Mouse (Mus musculus): ENCODE measurements around the gene BC049352. TPM values are rescaled to one million over a fixed set of nuclear protein-coding genes. Genes with fewer than 3 reads are reported as not detected.

The BC049352 gene
- polyA plus RNA-seq, 1 experiment from 2014 or later, result not detected

GRCm38 (mm10) chr9:45252395-45252794 is 70.6 kb downstream of the BC049352 start:
- ATAC-seq (ENCODE audit: insufficient number of reproducible peaks, insufficient read depth, low FRiP score, low read depth), result no peak

GRCm38 (mm10) chr9:45254021-45254420 is 72.2 kb downstream of the BC049352 start:
- ATAC-seq (ENCODE audit: insufficient number of reproducible peaks, insufficient read depth, low FRiP score, low read depth), result no peak
- Histone ChIP-seq H3K9ac (ENCODE audit: low read length) (no peak overlapping the region), H3K27ac (replicated peaks in 1 of 2; ENCODE audit: control insufficient read depth in 1 of 2, insufficient read depth in 1 of 2, low read depth in 2 of 2, low read length in 2 of 2) (no peak overlapping the region), H3K4me2 (ENCODE audit: low read length) (no peak overlapping the region), H3K4me1 (ENCODE audit: control insufficient read depth in 2 of 2, insufficient read depth in 2 of 2, low read length in 2 of 2) (no peaks in the 10 kb centered on the region), H3K9me3 (ENCODE audit: control insufficient read depth, low read length) (no peaks in the 10 kb centered on the region), H3K4me3 (ENCODE audit: control insufficient read depth in 1 of 2, insufficient read depth in 1 of 2, low read depth in 1 of 2, low read length in 2 of 2) (no peak overlapping the region), H3K27me3 (ENCODE audit: control insufficient read depth, insufficient read depth, low read length) (peaks cover 13% of the 10 kb centered on the region; the same call in 1 of the 2 replicates), H3K36me3 (ENCODE audit: control insufficient read depth, insufficient read depth, low read length) (no peaks in the 10 kb centered on the region)
- WGBS, result 57% methylated on average over 6 of the region's 6 CpGs

More at GRCm38 (mm10) chr9:45252395-45252794, 70.6 kb downstream of the BC049352 start:
- H3K27ac ChIP-seq (replicated peaks in 1 of 2; ENCODE audit: control insufficient read depth in 1 of 2, insufficient read depth in 1 of 2, low read depth in 2 of 2, low read length in 2 of 2), result no peak overlapping the region
- no peak overlapping the region for H3K9ac ChIP-seq (ENCODE audit: low read length)
- WGBS, result 53% methylated on average over 6 of the region's 6 CpGs
- H3K9me3 ChIP-seq (ENCODE audit: control insufficient read depth, low read length), result no peaks in the 10 kb centered on the region
- no peak overlapping the region for H3K4me2 ChIP-seq (ENCODE audit: low read length)
- H3K27me3 ChIP-seq (ENCODE audit: control insufficient read depth, insufficient read depth, low read length), result peaks cover 11% of the 10 kb centered on the region; the same call in 1 of the 2 replicates
- no peaks in the 10 kb centered on the region for H3K36me3 ChIP-seq (ENCODE audit: control insufficient read depth, insufficient read depth, low read length)
- H3K4me3 ChIP-seq (ENCODE audit: control insufficient read depth in 1 of 2, insufficient read depth in 1 of 2, low read depth in 1 of 2, low read length in 2 of 2), result no peak overlapping the region
- H3K4me1 ChIP-seq (ENCODE audit: control insufficient read depth in 2 of 2, insufficient read depth in 2 of 2, low read length in 2 of 2), result no peaks in the 10 kb centered on the region

GRCm38 (mm10) chr9:45254605-45255004 is 72.8 kb downstream of the BC049352 start:
- Histone ChIP-seq H3K9ac (ENCODE audit: low read length) (no peak overlapping the region), H3K27ac (replicated peaks in 1 of 2; ENCODE audit: control insufficient read depth in 1 of 2, insufficient read depth in 1 of 2, low read depth in 2 of 2, low read length in 2 of 2) (no peak overlapping the region), H3K4me2 (ENCODE audit: low read length) (no peak overlapping the region), H3K4me1 (ENCODE audit: control insufficient read depth in 2 of 2, insufficient read depth in 2 of 2, low read length in 2 of 2) (no peaks in the 10 kb centered on the region), H3K9me3 (ENCODE audit: control insufficient read depth, low read length) (no peaks in the 10 kb centered on the region), H3K27me3 (ENCODE audit: control insufficient read depth, insufficient read depth, low read length) (peaks cover 13% of the 10 kb centered on the region; the same call in 1 of the 2 replicates), H3K36me3 (ENCODE audit: control insufficient read depth, insufficient read depth, low read length) (no peaks in the 10 kb centered on the region), H3K4me3 (ENCODE audit: control insufficient read depth in 1 of 2, insufficient read depth in 1 of 2, low read depth in 1 of 2, low read length in 2 of 2) (no peak overlapping the region)
- WGBS, result 52% methylated on average over 4 of the region's 4 CpGs
- ATAC-seq (ENCODE audit: insufficient number of reproducible peaks, insufficient read depth, low FRiP score, low read depth), result no peak

GRCm38 (mm10) chr9:45255431-45255830 is 73.6 kb downstream of the BC049352 start:
- Histone ChIP-seq H3K36me3 (ENCODE audit: control insufficient read depth, insufficient read depth, low read length) (no peaks in the 10 kb centered on the region), H3K4me2 (ENCODE audit: low read length) (no peak overlapping the region), H3K4me1 (ENCODE audit: control insufficient read depth in 2 of 2, insufficient read depth in 2 of 2, low read length in 2 of 2) (no peaks in the 10 kb centered on the region), H3K27ac (replicated peaks in 1 of 2; ENCODE audit: control insufficient read depth in 1 of 2, insufficient read depth in 1 of 2, low read depth in 2 of 2, low read length in 2 of 2) (no peak overlapping the region), H3K9ac (ENCODE audit: low read length) (no peak overlapping the region), H3K9me3 (ENCODE audit: control insufficient read depth, low read length) (no peaks in the 10 kb centered on the region), H3K4me3 (ENCODE audit: control insufficient read depth in 1 of 2, insufficient read depth in 1 of 2, low read depth in 1 of 2, low read length in 2 of 2) (no peak overlapping the region), H3K27me3 (ENCODE audit: control insufficient read depth, insufficient read depth, low read length) (peaks cover 13% of the 10 kb centered on the region; the same call in 1 of the 2 replicates)
- ATAC-seq (ENCODE audit: insufficient number of reproducible peaks, insufficient read depth, low FRiP score, low read depth), result no peak
- 88% methylated on average over 4 of the region's 4 CpGs for WGBS

GRCm38 (mm10) chr9:45255967-45256366 is 74.2 kb downstream of the BC049352 start:
- peaks cover 13% of the 10 kb centered on the region; the same call in 1 of the 2 replicates for H3K27me3 ChIP-seq (ENCODE audit: control insufficient read depth, insufficient read depth, low read length)
- no peaks in the 10 kb centered on the region for H3K9me3 ChIP-seq (ENCODE audit: control insufficient read depth, low read length)
- no peaks in the 10 kb centered on the region for H3K4me1 ChIP-seq (ENCODE audit: control insufficient read depth in 2 of 2, insufficient read depth in 2 of 2, low read length in 2 of 2)
- WGBS, result 80% methylated on average over 5 of the region's 5 CpGs
- no peak overlapping the region for H3K9ac ChIP-seq (ENCODE audit: low read length)
- H3K4me2 ChIP-seq (ENCODE audit: low read length), result no peak overlapping the region
- ATAC-seq (ENCODE audit: insufficient number of reproducible peaks, insufficient read depth, low FRiP score, low read depth), result no peak
- no peaks in the 10 kb centered on the region for H3K36me3 ChIP-seq (ENCODE audit: control insufficient read depth, insufficient read depth, low read length)
- H3K27ac ChIP-seq (replicated peaks in 1 of 2; ENCODE audit: control insufficient read depth in 1 of 2, insufficient read depth in 1 of 2, low read depth in 2 of 2, low read length in 2 of 2), result no peak overlapping the region
- H3K4me3 ChIP-seq (ENCODE audit: control insufficient read depth in 1 of 2, insufficient read depth in 1 of 2, low read depth in 1 of 2, low read length in 2 of 2), result no peak overlapping the region

GRCm38 (mm10) chr9:45259065-45259464 is 77.3 kb downstream of the BC049352 start:
- H3K4me2 ChIP-seq (ENCODE audit: low read length), result no peak overlapping the region
- 74% methylated on average over 13 of the region's 13 CpGs for WGBS
- peaks cover 16% of the 10 kb centered on the region for H3K27me3 ChIP-seq (ENCODE audit: control insufficient read depth, insufficient read depth, low read length)
- H3K4me1 ChIP-seq (ENCODE audit: control insufficient read depth in 2 of 2, insufficient read depth in 2 of 2, low read length in 2 of 2), result no peaks in the 10 kb centered on the region
- H3K4me3 ChIP-seq (ENCODE audit: control insufficient read depth in 1 of 2, insufficient read depth in 1 of 2, low read depth in 1 of 2, low read length in 2 of 2), result no peak overlapping the region
- ATAC-seq (ENCODE audit: insufficient number of reproducible peaks, insufficient read depth, low FRiP score, low read depth), result no peak
- no peaks in the 10 kb centered on the region for H3K36me3 ChIP-seq (ENCODE audit: control insufficient read depth, insufficient read depth, low read length)
- H3K9ac ChIP-seq (ENCODE audit: low read length), result no peak overlapping the region
- no peaks in the 10 kb centered on the region for H3K9me3 ChIP-seq (ENCODE audit: control insufficient read depth, low read length)
- no peak overlapping the region for H3K27ac ChIP-seq (replicated peaks in 1 of 2; ENCODE audit: control insufficient read depth in 1 of 2, insufficient read depth in 1 of 2, low read depth in 2 of 2, low read length in 2 of 2)

- H3K9ac ChIP-seq (ENCODE audit: low read length), result no peak overlapping the region
- no peak overlapping the region for H3K4me3 ChIP-seq (ENCODE audit: control insufficient read depth in 1 of 2, insufficient read depth in 1 of 2, low read depth in 1 of 2, low read length in 2 of 2)
- H3K4me1 ChIP-seq (ENCODE audit: control insufficient read depth in 2 of 2, insufficient read depth in 2 of 2, low read length in 2 of 2), result no peaks in the 10 kb centered on the region; a peak in 1 of 4 replicates
- 51% methylated on average over 4 of the region's 4 CpGs for WGBS
- H3K27ac ChIP-seq (replicated peaks in 1 of 2; ENCODE audit: control insufficient read depth in 1 of 2, insufficient read depth in 1 of 2, low read depth in 2 of 2, low read length in 2 of 2), result no peak overlapping the region
- H3K27me3 ChIP-seq (ENCODE audit: control insufficient read depth, insufficient read depth, low read length), result peaks cover 9% of the 10 kb centered on the region; the same call in 1 of the 2 replicates
- H3K9me3 ChIP-seq (ENCODE audit: control insufficient read depth, low read length), result no peaks in the 10 kb centered on the region
- ATAC-seq (ENCODE audit: insufficient number of reproducible peaks, insufficient read depth, low FRiP score, low read depth), result no peak
- H3K4me2 ChIP-seq (ENCODE audit: low read length), result no peak overlapping the region
- no peaks in the 10 kb centered on the region for H3K36me3 ChIP-seq (ENCODE audit: control insufficient read depth, insufficient read depth, low read length)
These were observed 79.7 kb downstream of the BC049352 start for GRCm38 (mm10) chr9:45261466-45261865.

GRCm38 (mm10) chr9:45261872-45262271 is 80.1 kb downstream of the BC049352 start:
- no peaks in the 10 kb centered on the region for H3K9me3 ChIP-seq (ENCODE audit: control insufficient read depth, low read length)
- no peaks in the 10 kb centered on the region for H3K36me3 ChIP-seq (ENCODE audit: control insufficient read depth, insufficient read depth, low read length)
- WGBS, result 70% methylated on average over 5 of the region's 5 CpGs
- peaks cover 9% of the 10 kb centered on the region; the same call in 1 of the 2 replicates for H3K27me3 ChIP-seq (ENCODE audit: control insufficient read depth, insufficient read depth, low read length)
- no peak overlapping the region for H3K27ac ChIP-seq (replicated peaks in 1 of 2; ENCODE audit: control insufficient read depth in 1 of 2, insufficient read depth in 1 of 2, low read depth in 2 of 2, low read length in 2 of 2)
- H3K4me2 ChIP-seq (ENCODE audit: low read length), result no peak overlapping the region
- H3K4me1 ChIP-seq (ENCODE audit: control insufficient read depth in 2 of 2, insufficient read depth in 2 of 2, low read length in 2 of 2), result no peaks in the 10 kb centered on the region; a peak in 1 of 4 replicates
- H3K4me3 ChIP-seq (ENCODE audit: control insufficient read depth in 1 of 2, insufficient read depth in 1 of 2, low read depth in 1 of 2, low read length in 2 of 2), result no peak overlapping the region
- H3K9ac ChIP-seq (ENCODE audit: low read length), result no peak overlapping the region
- no peak for ATAC-seq (ENCODE audit: insufficient number of reproducible peaks, insufficient read depth, low FRiP score, low read depth)

Data from heart, embryonic 14.5 days (tissue).